Mouse (Mus musculus) limb, embryonic 14.5 days (tissue): ENCODE data around the gene Cdk17. TPM values are rescaled to one million over a fixed set of nuclear protein-coding genes. Genes with fewer than 3 reads are reported as not detected.

Experiments
- ATAC-seq: fragments of 200-750 bp; cut with Nextera tagmentation; 2 replicates; pipeline ENCODE4 v1.8.0; 2017; ENCODE audit warnings: low read depth, moderate number of reproducible peaks, moderate TSS enrichment; ENCODE audit not compliant: low FRiP score
- DNase-seq: peaks from one replicate; pipeline ENCODE4 v3.0.0-alpha.2; 2015; ENCODE audit warnings: low spot score
- H3K27ac ChIP-seq: fragments of 300-500 bp; sonication (generic); replicated peaks from 2 replicates; pipeline ENCODE4 v1.5.1; 2014; ENCODE audit warnings: low read depth, mild to moderate bottlenecking, low read length, moderate library complexity, mixed read lengths
- H3K27me3 ChIP-seq: fragments of 300-500 bp; sonication (generic); 2 replicates; pipeline ENCODE4 v1.6.1; 2014; ENCODE audit warnings: low read length, mixed read lengths; ENCODE audit not compliant: control insufficient read depth, insufficient read depth
- H3K36me3 ChIP-seq: fragments of 300-500 bp; sonication (generic); 2 replicates; pipeline ENCODE4 v1.6.1; 2014; ENCODE audit warnings: mild to moderate bottlenecking, low read length, moderate library complexity, mixed read lengths; ENCODE audit not compliant: control insufficient read depth, insufficient read depth
- H3K4me1 ChIP-seq: fragments of 300-500 bp; sonication (generic); 2 replicates; pipeline ENCODE4 v1.6.1; 2014; ENCODE audit warnings: antibody characterized with exemption, low read length, mixed read lengths; ENCODE audit not compliant: control insufficient read depth, insufficient read depth
- H3K4me2 ChIP-seq: fragments of 300-500 bp; sonication (generic); replicated peaks from 2 replicates; pipeline ENCODE4 v1.6.1; 2014; ENCODE audit warnings: low read depth, mild to moderate bottlenecking, low read length, moderate library complexity; ENCODE audit not compliant: severe bottlenecking
- H3K4me3 ChIP-seq: fragments of 300-500 bp; sonication (generic); replicated peaks from 2 replicates; pipeline ENCODE4 v1.5.1; 2014; ENCODE audit warnings: low read length
- H3K9ac ChIP-seq: fragments of 300-500 bp; sonication (generic); 2 replicates; pipeline ENCODE4 v1.6.1; 2014; ENCODE audit warnings: mild to moderate bottlenecking, low read depth, low read length, moderate library complexity; ENCODE audit not compliant: severe bottlenecking
- H3K9me3 ChIP-seq: fragments of 300-500 bp; sonication (generic); 2 replicates; pipeline ENCODE4 v1.6.1; 2016; ENCODE audit warnings: low read length; ENCODE audit not compliant: control insufficient read depth
- POLR2A ChIP-seq: fragments of 200-500 bp; IDR thresholded peaks from 2 replicates; pipeline ENCODE4 v1.8.0; 2012; ENCODE audit warnings: inconsistent platforms, mild to moderate bottlenecking, moderate library complexity, borderline replicate concordance; ENCODE audit not compliant: insufficient read depth, insufficient read length; ENCODE audit errors: extremely low read depth
- WGBS: fragments of 180-500 bp; shearing (Covaris S2); extraction: QIAGEN DNeasy Blood & Tissue Kit; methylation state at CpG from one replicate; pipeline ENCODE4 v1.1.7; 2014; 5-methylcytosine and 5-hydroxymethylcytosine counted together
- polyA plus RNA-seq, 2 experiments: library from polyadenylated mRNA; depleted of rRNA in 1 of 2; stranded (reverse) in 1 of 2; unstranded in 1 of 2; fragments of >200 nt; fragmentation: Nextera tagmentation in 1 of 2; extraction: Ambion mirVana in 1 of 2; gene quantifications; 2 replicates each; pipeline versions ENCODE4 v1.2.1 to v1.2.3; 2012 to 2014

Gene Cdk17
- polyA plus RNA-seq, 2 experiments: 24.7 to 25.9 TPM

- DNase-seq: no peak
- TF ChIP-seq POLR2A: no peak
- no peaks in the 10 kb centered on the region for H3K4me1 ChIP-seq
- peaks cover 38% of the 10 kb centered on the region for H3K36me3 ChIP-seq
- H3K9me3 ChIP-seq: no peaks in the 10 kb centered on the region
- H3K27me3 ChIP-seq: no peaks in the 10 kb centered on the region
- H3K27ac ChIP-seq: no peak overlapping the region
- H3K4me2 ChIP-seq: no peak overlapping the region
- no peak overlapping the region for H3K4me3 ChIP-seq
- H3K9ac ChIP-seq: no peak overlapping the region
- ATAC-seq: no peak
- WGBS: 73% methylated on average over 7 of the region's 7 CpGs
These were observed 52.7 kb downstream of the Cdk17 start for GRCm38 (mm10) chr10:93213339-93213738.

GRCm38 (mm10) chr10:93214251-93214650 lies 53.6 kb downstream of the Cdk17 start:
- Histone ChIP-seq H3K36me3 (peaks cover 38% of the 10 kb centered on the region), H3K4me1 (no peaks in the 10 kb centered on the region), H3K9ac (no peak overlapping the region), H3K4me3 (no peak overlapping the region), H3K4me2 (no peak overlapping the region), H3K27me3 (no peaks in the 10 kb centered on the region), H3K27ac (no peak overlapping the region), H3K9me3 (no peaks in the 10 kb centered on the region)
- DNase-seq (no peak), ATAC-seq (no peak)
- 55% methylated on average over 4 of the region's 4 CpGs for WGBS
- TF ChIP-seq POLR2A: no peak

GRCm38 (mm10) chr10:93215051-93215763 lies 54.5 kb downstream of the Cdk17 start:
- ATAC-seq (no peak), DNase-seq (no peak)
- H3K27ac ChIP-seq: no peak overlapping the region
- WGBS: 90% methylated on average over 8 of the region's 8 CpGs
- no peaks in the 10 kb centered on the region for H3K9me3 ChIP-seq
- TF ChIP-seq POLR2A: no peak
- H3K27me3 ChIP-seq: no peaks in the 10 kb centered on the region
- H3K9ac ChIP-seq: no peak overlapping the region
- no peaks in the 10 kb centered on the region for H3K4me1 ChIP-seq
- H3K4me2 ChIP-seq: no peak overlapping the region
- no peak overlapping the region for H3K4me3 ChIP-seq
- H3K36me3 ChIP-seq: peaks cover 38% of the 10 kb centered on the region

GRCm38 (mm10) chr10:93225751-93226150 lies 65.1 kb downstream of the Cdk17 start:
- Histone ChIP-seq H3K27ac (no peak overlapping the region), H3K27me3 (no peaks in the 10 kb centered on the region), H3K36me3 (peaks cover 29% of the 10 kb centered on the region; the same call in 1 of the 2 replicates), H3K4me1 (peaks cover 7% of the 10 kb centered on the region), H3K9me3 (no peaks in the 10 kb centered on the region), H3K4me2 (no peak overlapping the region), H3K9ac (no peak overlapping the region), H3K4me3 (no peak overlapping the region)
- TF ChIP-seq POLR2A: no peak
- 63% methylated on average over 6 of the region's 6 CpGs for WGBS
- DNase-seq (peak; percentile 31), ATAC-seq (no peak)

GRCm38 (mm10) chr10:93227921-93228320 lies 67.2 kb downstream of the Cdk17 start:
- Histone ChIP-seq H3K4me1 (peaks cover 7% of the 10 kb centered on the region), H3K4me2 (no peak overlapping the region), H3K27ac (no peak overlapping the region), H3K4me3 (no peak overlapping the region), H3K27me3 (no peaks in the 10 kb centered on the region), H3K9ac (no peak overlapping the region), H3K9me3 (no peaks in the 10 kb centered on the region), H3K36me3 (peaks cover 40% of the 10 kb centered on the region; the same call in 1 of the 2 replicates)
- ATAC-seq (no peak), DNase-seq (no peak)
- TF ChIP-seq POLR2A: no peak
- WGBS: 76% methylated on average over 8 of the region's 8 CpGs
